Mouse (Mus musculus) cerebellum, postnatal 25 days (tissue): ENCODE measurements at regions not wholly inside any gene's neighbourhood (a gene's known extent, or its start where the extent isn't known, plus 50 kb on each side); places are given as distances from the start of the nearest gene placed in this dataset.
"Not testable (repeated sequence)": the region's sequence is repeated elsewhere in the genome, so short reads cannot be mapped to it uniquely, and the experiment has no call there.

Experiments used
- DNase-seq, 2 experiments: peaks; one replicate each; pipeline ENCODE4 v3.0.0; 2021; ENCODE audit warnings: mixed read lengths in 2 of 2

GRCm38 (mm10) chr5:102123285-102123684, 53.6 kb upstream of the Wdfy3 start:
- peak; percentile 89 to 93 for DNase-seq

GRCm38 (mm10) chr5:102126737-102127136, 57.0 kb upstream of the Wdfy3 start:
- peak; percentile 76 to 85 for DNase-seq

GRCm38 (mm10) chr5:102147991-102148390, 78.3 kb upstream of the Wdfy3 start:
- DNase-seq = no peak

- peak; percentile 85 to 92 for DNase-seq
Measured at GRCm38 (mm10) chr5:102149481-102150129, 79.9 kb upstream of the Wdfy3 start.

- DNase-seq = no peak
Measured at GRCm38 (mm10) chr5:102159621-102160020, 89.9 kb upstream of the Wdfy3 start.

GRCm38 (mm10) chr5:102167981-102168380, 98.3 kb upstream of the Wdfy3 start:
- no peak for DNase-seq

GRCm38 (mm10) chr5:102171808-102172207, 102.1 kb upstream of the Wdfy3 start:
- DNase-seq = no peak

GRCm38 (mm10) chr5:102180250-102180649, 110.5 kb upstream of the Wdfy3 start:
- DNase-seq = no peak

GRCm38 (mm10) chr5:102188951-102189350, 119.2 kb upstream of the Wdfy3 start:
- not testable (repeated sequence) for DNase-seq

GRCm38 (mm10) chr5:102206456-102206855, 136.7 kb upstream of the Wdfy3 start:
- no peak for DNase-seq

- DNase-seq = peak; percentile 71 to 84
Measured at GRCm38 (mm10) chr5:102206953-102207352, 137.2 kb upstream of the Wdfy3 start.

GRCm38 (mm10) chr5:102213145-102213544, 143.4 kb upstream of the Wdfy3 start:
- DNase-seq = peak; percentile 41 to 65

GRCm38 (mm10) chr5:102227131-102227530, 157.4 kb upstream of the Wdfy3 start:
- no peak for DNase-seq

- DNase-seq = no peak
Measured at GRCm38 (mm10) chr5:102242614-102243013, 172.9 kb upstream of the Wdfy3 start.

GRCm38 (mm10) chr5:102244706-102245105, 175.0 kb upstream of the Wdfy3 start:
- no peak for DNase-seq

GRCm38 (mm10) chr5:102248747-102249146, 179.0 kb upstream of the Wdfy3 start:
- no peak for DNase-seq

- DNase-seq = no peak
Measured at GRCm38 (mm10) chr5:102251076-102251475, 181.4 kb upstream of the Wdfy3 start.

- DNase-seq = no peak
Measured at GRCm38 (mm10) chr5:102253786-102254185, 184.1 kb upstream of the Wdfy3 start.

- DNase-seq = no peak
Measured at GRCm38 (mm10) chr5:102257104-102257503, 187.4 kb upstream of the Wdfy3 start.

GRCm38 (mm10) chr5:102261621-102262020, 191.9 kb upstream of the Wdfy3 start:
- DNase-seq = no peak

- no peak for DNase-seq
Measured at GRCm38 (mm10) chr5:102266451-102266850, 196.7 kb upstream of the Wdfy3 start.

- no peak for DNase-seq
Measured at GRCm38 (mm10) chr5:102267150-102267549, 197.4 kb upstream of the Wdfy3 start.

GRCm38 (mm10) chr5:102269204-102269603, 199.5 kb upstream of the Wdfy3 start:
- DNase-seq = no peak

GRCm38 (mm10) chr5:102275621-102276020, 205.6 kb upstream of the Arhgap24 start:
- peak in 1 of 2 experiments; percentile 12 for DNase-seq

- DNase-seq = peak; percentile 15 to 28
Measured at GRCm38 (mm10) chr5:102287131-102287530, 194.1 kb upstream of the Arhgap24 start.
